ENCODE assay signal across 8 mouse cellular contexts in genomic region chr7:45522194-45522752, GRCm38 (mm10). TPM values are rescaled to one million over a fixed set of nuclear protein-coding genes. Genes with fewer than 3 reads are reported as not detected.
DNase-seq lines count a peak whose midpoint lies in the region; ATAC-seq and TF ChIP-seq lines count a peak whose summit lies in the region.

No protein-coding gene starts in this region.

- no peak for TF ChIP-seq CTCF in small intestine, adult 2 months (IDR thresholded peaks at IDR 0.05; ENCODE audit: extremely low read depth, insufficient read length, insufficient replicate concordance, low read depth, low read length)

- H3K27ac ChIP-seq in lung, embryonic 16.5 days (ENCODE audit: low read length) = no peak overlapping the region
- H3K27ac ChIP-seq in forebrain, embryonic 12.5 days = no peak overlapping the region
- H3K27ac ChIP-seq in limb, embryonic 12.5 days = peak overlapping the region; percentile 88
- H3K27ac ChIP-seq in small intestine, adult 2 months (ENCODE audit: insufficient read depth, low read depth, low read length) = no peak overlapping the region

- 56% methylated on average over 16 of the region's 16 CpGs for WGBS in lung, embryonic 16.5 days
- WGBS in forebrain, embryonic 12.5 days = 58% methylated on average over 16 of the region's 16 CpGs
- 57% methylated on average over 16 of the region's 16 CpGs for WGBS in limb, embryonic 12.5 days
- WGBS in small intestine, adult 2 months = 61% methylated on average over 16 of the region's 16 CpGs

- peaks cover 20% of the 10 kb centered on the region for H3K4me1 ChIP-seq in lung, embryonic 16.5 days (replicated peaks; ENCODE audit: control insufficient read depth, insufficient read depth, low read length)
- H3K4me1 ChIP-seq in forebrain, embryonic 12.5 days = peaks cover 19% of the 10 kb centered on the region
- H3K4me1 ChIP-seq in limb, embryonic 12.5 days (replicated peaks) = peaks cover 37% of the 10 kb centered on the region
- H3K4me1 ChIP-seq in small intestine, adult 2 months (ENCODE audit: control insufficient read depth, insufficient read depth, insufficient read length, low read length) = peaks cover 11% of the 10 kb centered on the region

- no peaks in the 10 kb centered on the region for H3K27me3 ChIP-seq in lung, embryonic 16.5 days (ENCODE audit: control insufficient read depth, insufficient read depth, low read depth, low read length)
- H3K27me3 ChIP-seq in forebrain, embryonic 12.5 days = no peaks in the 10 kb centered on the region
- no peaks in the 10 kb centered on the region for H3K27me3 ChIP-seq in limb, embryonic 12.5 days
- H3K27me3 ChIP-seq in small intestine, adult 2 months (ENCODE audit: control insufficient read depth, insufficient read depth, low read length) = no peaks in the 10 kb centered on the region

- DNase-seq in lung, postnatal 25 days (ENCODE audit: low spot score) = no peak
- no peak for DNase-seq in ovary, postnatal 36 days (ENCODE audit: low spot score)
- DNase-seq in Muller cell, postnatal 12 days (ENCODE audit: inconsistent ontology term) = no peak
- DNase-seq in embryo, embryonic 11 days = no peak

- ATAC-seq in lung, embryonic 16.5 days (ENCODE audit: low read depth) = no peak
- ATAC-seq in forebrain, embryonic 12.5 days (ENCODE audit: low FRiP score) = no peak; the same call in 1 of the 2 replicates
- ATAC-seq in limb, embryonic 12.5 days (ENCODE audit: insufficient number of reproducible peaks, insufficient read depth, low FRiP score, low TSS enrichment, low read depth) = no peak

- peak overlapping the region; percentile 60 for H3K4me3 ChIP-seq in lung, embryonic 16.5 days (ENCODE audit: low read length)
- H3K4me3 ChIP-seq in forebrain, embryonic 12.5 days (replicated peaks) = peak overlapping the region; percentile 55
- H3K4me3 ChIP-seq in limb, embryonic 12.5 days (replicated peaks) = peak overlapping the region; percentile 47
- H3K4me3 ChIP-seq in small intestine, adult 2 months (ENCODE audit: low read depth, low read length) = peak overlapping the region; percentile 88

- H3K4me2 ChIP-seq in lung, embryonic 16.5 days (ENCODE audit: low read depth, low read length) = peak overlapping the region; percentile 56
- H3K4me2 ChIP-seq in forebrain, embryonic 12.5 days = peak overlapping the region; percentile 54
- peak overlapping the region; percentile 47 for H3K4me2 ChIP-seq in limb, embryonic 12.5 days

- H3K36me3 ChIP-seq in lung, embryonic 16.5 days (ENCODE audit: control insufficient read depth, insufficient read depth, low read length) = peaks cover 5% of the 10 kb centered on the region; the same call in 1 of the 2 replicates
- 0 out of 2 replicates have a peak, but pooled peaks cover 4% of the 10 kb centered on the region for H3K36me3 ChIP-seq in forebrain, embryonic 12.5 days (replicated peaks)
- H3K36me3 ChIP-seq in limb, embryonic 12.5 days = peaks cover 20% of the 10 kb centered on the region
- H3K36me3 ChIP-seq in small intestine, adult 2 months (ENCODE audit: control insufficient read depth, insufficient read depth, low read length) = peaks cover 7% of the 10 kb centered on the region; the same call in 1 of the 2 replicates

- peak overlapping the region; percentile 74 for H3K9ac ChIP-seq in lung, embryonic 16.5 days (ENCODE audit: low read length)
- H3K9ac ChIP-seq in forebrain, embryonic 12.5 days = 0 out of 2 replicates have a peak overlapping the region, but pooled peaks have one; percentile 12
- peak overlapping the region; percentile 40; the same call in 1 of the 2 replicates for H3K9ac ChIP-seq in limb, embryonic 12.5 days (replicated peaks)

- H3K9me3 ChIP-seq in lung, embryonic 16.5 days (ENCODE audit: control insufficient read depth, low read length) = no peaks in the 10 kb centered on the region
- H3K9me3 ChIP-seq in forebrain, embryonic 12.5 days = no peaks in the 10 kb centered on the region
- no peaks in the 10 kb centered on the region for H3K9me3 ChIP-seq in limb, embryonic 12.5 days

- TF ChIP-seq POLR2A in small intestine, adult 2 months (IDR thresholded peaks at IDR 0.05; ENCODE audit: low read depth, low read length) = no peak

RNA-seq across cellular contexts. Expression of gene Ppp1r15a, which starts 3.8 kb away (rescaled TPM):
- 22.4 and 29.0 TPM in 2 replicates for polyA plus RNA-seq in lung, embryonic 16.5 days (2015; fragmentation: Nextera tagmentation; extraction: Ambion mirVana)
- 14.6 and 16.6 TPM in 2 replicates for polyA plus RNA-seq in forebrain, embryonic 12.5 days (2016; fragmentation: Nextera tagmentation; extraction: Ambion mirVana)
- 26.0 and 27.1 TPM in 2 replicates for polyA plus RNA-seq in limb, embryonic 12.5 days (2016; fragmentation: Nextera tagmentation; extraction: Ambion mirVana)
- 15.3 and 15.9 TPM in 2 replicates for polyA plus RNA-seq in small intestine, adult 2 months (2012; rRNA removed)

RNA-seq across cellular contexts. Expression of gene Plekha4, which starts 3.9 kb away (rescaled TPM):
- polyA plus RNA-seq in lung, embryonic 16.5 days (2015; fragmentation: Nextera tagmentation; extraction: Ambion mirVana) = 2.3 and 3.4 TPM in 2 replicates
- polyA plus RNA-seq in forebrain, embryonic 12.5 days (2016; fragmentation: Nextera tagmentation; extraction: Ambion mirVana) = 0.74 and 1.0 TPM in 2 replicates
- 1.4 TPM in 2 replicates for polyA plus RNA-seq in limb, embryonic 12.5 days (2016; fragmentation: Nextera tagmentation; extraction: Ambion mirVana)
- 4.7 and 4.9 TPM in 2 replicates for polyA plus RNA-seq in small intestine, adult 2 months (2012; rRNA removed)

RNA-seq across cellular contexts. Expression of gene Nucb1, which starts 12.1 kb away (rescaled TPM):
- 254 and 266 TPM in 2 replicates for polyA plus RNA-seq in lung, embryonic 16.5 days (2015; fragmentation: Nextera tagmentation; extraction: Ambion mirVana)
- polyA plus RNA-seq in forebrain, embryonic 12.5 days (2016; fragmentation: Nextera tagmentation; extraction: Ambion mirVana) = 89.5 and 90.5 TPM in 2 replicates
- 149 and 160 TPM in 2 replicates for polyA plus RNA-seq in limb, embryonic 12.5 days (2016; fragmentation: Nextera tagmentation; extraction: Ambion mirVana)
- 143 and 456 TPM in 2 replicates for polyA plus RNA-seq in small intestine, adult 2 months (2012; rRNA removed)

RNA-seq across cellular contexts. Expression of gene Hsd17b14, which starts 32.4 kb away (rescaled TPM):
- polyA plus RNA-seq in lung, embryonic 16.5 days (2015; fragmentation: Nextera tagmentation; extraction: Ambion mirVana) = 0.72 and 0.84 TPM in 2 replicates
- 0.42 and 0.52 TPM in 2 replicates for polyA plus RNA-seq in forebrain, embryonic 12.5 days (2016; fragmentation: Nextera tagmentation; extraction: Ambion mirVana)
- polyA plus RNA-seq in limb, embryonic 12.5 days (2016; fragmentation: Nextera tagmentation; extraction: Ambion mirVana) = 0.55 and 1.1 TPM in 2 replicates
- 0.20 and 0.25 TPM in 2 replicates for polyA plus RNA-seq in small intestine, adult 2 months (2012; rRNA removed)

RNA-seq across cellular contexts. Expression of gene Dhdh, which starts 33.7 kb away (rescaled TPM):
- 3.6 and 3.7 TPM in 2 replicates for polyA plus RNA-seq in lung, embryonic 16.5 days (2015; fragmentation: Nextera tagmentation; extraction: Ambion mirVana)
- 3.0 and 3.6 TPM in 2 replicates for polyA plus RNA-seq in forebrain, embryonic 12.5 days (2016; fragmentation: Nextera tagmentation; extraction: Ambion mirVana)
- 3.2 and 3.3 TPM in 2 replicates for polyA plus RNA-seq in limb, embryonic 12.5 days (2016; fragmentation: Nextera tagmentation; extraction: Ambion mirVana)
- 0.34 and 0.41 TPM in 2 replicates for polyA plus RNA-seq in small intestine, adult 2 months (2012; rRNA removed)

Comparison
In these comparisons a context has a peak if more than half of its experiments do, and no peak if none do; other contexts are left out.
1. H3K9ac ChIP-seq: peak in every context shown above with its lines; median percentile 74 in lung, embryonic 16.5 days; 40 in limb, embryonic 12.5 days; 12 in forebrain, embryonic 12.5 days.